Mouse (Mus musculus) limb, embryonic 11.5 days (tissue): ENCODE results near the gene Ang2. TPM values are rescaled to one million over a fixed set of nuclear protein-coding genes. Genes with fewer than 3 reads are reported as not detected.
"Not testable (repeated sequence)": the region's sequence is repeated elsewhere in the genome, so short reads cannot be mapped to it uniquely, and the experiment has no call there.

Experiments
- ATAC-seq: fragments of 200-750 bp; cut with Nextera tagmentation; 2 replicates; pipeline ENCODE4 v1.8.0; 2017; ENCODE audit warnings: low read depth; ENCODE audit not compliant: insufficient number of reproducible peaks, low FRiP score, low TSS enrichment
- DNase-seq: peaks from one replicate; pipeline ENCODE4 v3.0.0-alpha.2; 2015; ENCODE audit warnings: low spot score
- H3K27ac ChIP-seq: fragments of 300-500 bp; sonication (generic); replicated peaks from 2 replicates; pipeline ENCODE4 v1.5.1; 2014; ENCODE audit warnings: low read depth, mild to moderate bottlenecking, low read length
- H3K27me3 ChIP-seq: fragments of 300-500 bp; sonication (generic); 2 replicates; pipeline ENCODE4 v1.6.1; 2014; ENCODE audit warnings: mild to moderate bottlenecking, low read length, mixed read lengths; ENCODE audit not compliant: control insufficient read depth, insufficient read depth
- H3K36me3 ChIP-seq: fragments of 300-500 bp; sonication (generic); 2 replicates; pipeline ENCODE4 v1.6.1; 2014; ENCODE audit warnings: mild to moderate bottlenecking, low read length, moderate library complexity, mixed read lengths; ENCODE audit not compliant: control insufficient read depth, insufficient read depth
- H3K4me1 ChIP-seq: fragments of 300-500 bp; sonication (generic); 2 replicates; pipeline ENCODE4 v1.6.1; 2014; ENCODE audit warnings: low read length, mixed read lengths; ENCODE audit not compliant: control insufficient read depth, insufficient read depth
- H3K4me2 ChIP-seq: fragments of 300-500 bp; sonication (generic); 2 replicates; pipeline ENCODE4 v1.6.1; 2014; ENCODE audit warnings: low read depth, mild to moderate bottlenecking, moderate library complexity; ENCODE audit not compliant: severe bottlenecking
- H3K4me3 ChIP-seq: fragments of 300-500 bp; sonication (generic); 2 replicates; pipeline ENCODE4 v1.5.1; 2014; ENCODE audit warnings: low read depth, low read length
- H3K9ac ChIP-seq: fragments of 300-500 bp; sonication (generic); 2 replicates; pipeline ENCODE4 v1.6.1; 2014; ENCODE audit warnings: mild to moderate bottlenecking, low read length
- H3K9me3 ChIP-seq: fragments of 300-500 bp; sonication (generic); 2 replicates; pipeline ENCODE4 v1.6.1; 2016; ENCODE audit warnings: low read length; ENCODE audit not compliant: control insufficient read depth
- WGBS: fragments of 180-500 bp; shearing (Covaris S2); extraction: QIAGEN DNeasy Blood & Tissue Kit; methylation state at CpG from one replicate; pipeline ENCODE4 v1.1.7; 2014; 5-methylcytosine and 5-hydroxymethylcytosine counted together
- polyA plus RNA-seq: library from polyadenylated mRNA; unstranded; fragments of >200 nt; fragmentation: Nextera tagmentation; extraction: Ambion mirVana; gene quantifications from 2 replicates; pipeline ENCODE4 v1.2.1, GENCODE M21; 2014

Ang2 gene
- polyA plus RNA-seq, 1 experiment from 2014 or later = not detected

- Histone ChIP-seq H3K27ac (no peak overlapping the region), H3K9me3 (no peaks in the 10 kb centered on the region), H3K27me3 (no peaks in the 10 kb centered on the region), H3K9ac (no peak overlapping the region), H3K4me1 (no peaks in the 10 kb centered on the region), H3K4me2 (no peak overlapping the region), H3K36me3 (no peaks in the 10 kb centered on the region), H3K4me3 (no peak overlapping the region)
- ATAC-seq (no peak), DNase-seq (no peak)
- 91% methylated on average over 2 of the region's 2 CpGs for WGBS
These were observed 1.1 kb upstream of the Ang2 start for GRCm38 (mm10) chr14:51200054-51200453.

- no peak for DNase-seq
- Histone ChIP-seq H3K9ac (no peak overlapping the region), H3K4me1 (no peaks in the 10 kb centered on the region), H3K4me3 (no peak overlapping the region), H3K36me3 (no peaks in the 10 kb centered on the region), H3K27me3 (no peaks in the 10 kb centered on the region), H3K27ac (no peak overlapping the region), H3K9me3 (no peaks in the 10 kb centered on the region), H3K4me2 (no peak overlapping the region)
- no peak for ATAC-seq
- WGBS = 92% methylated on average over 4 of the region's 4 CpGs
These were observed 3.3 kb downstream of the Ang2 start for GRCm38 (mm10) chr14:51195681-51196080.

- H3K36me3 ChIP-seq, H3K9me3 ChIP-seq, DNase-seq, H3K4me2 ChIP-seq, H3K27ac ChIP-seq, H3K9ac ChIP-seq, H3K4me1 ChIP-seq, ATAC-seq, H3K4me3 ChIP-seq, H3K27me3 ChIP-seq: not testable (repeated sequence)
- 78% methylated on average over 2 of the region's 2 CpGs for WGBS
These were observed 17.9 kb downstream of the Ang2 start for GRCm38 (mm10) chr14:51181051-51181450.

- Histone ChIP-seq H3K27ac (no peak overlapping the region), H3K4me1 (no peaks in the 10 kb centered on the region), H3K9ac (no peak overlapping the region), H3K4me3 (no peak overlapping the region), H3K36me3 (no peaks in the 10 kb centered on the region), H3K9me3 (no peaks in the 10 kb centered on the region), H3K27me3 (no peaks in the 10 kb centered on the region), H3K4me2 (no peak overlapping the region)
- ATAC-seq = no peak
- DNase-seq = no peak
- 65% methylated on average over 4 of the region's 4 CpGs for WGBS
These were observed 25.1 kb downstream of the Ang2 start for GRCm38 (mm10) chr14:51173843-51174242.

GRCm38 (mm10) chr14:51172947-51173346, 26.0 kb downstream of the Ang2 start:
- H3K4me1 ChIP-seq, H3K4me2 ChIP-seq, H3K9ac ChIP-seq, H3K9me3 ChIP-seq, H3K4me3 ChIP-seq, H3K27me3 ChIP-seq, DNase-seq, ATAC-seq, H3K27ac ChIP-seq, H3K36me3 ChIP-seq: not testable (repeated sequence)
- 69% methylated on average over 4 of the region's 4 CpGs for WGBS

GRCm38 (mm10) chr14:51172095-51172865, 26.7 kb downstream of the Ang2 start:
- not testable (repeated sequence) for H3K27ac ChIP-seq, H3K4me2 ChIP-seq, H3K27me3 ChIP-seq, H3K9ac ChIP-seq, H3K9me3 ChIP-seq, H3K4me1 ChIP-seq, H3K36me3 ChIP-seq, ATAC-seq, H3K4me3 ChIP-seq
- peak; percentile 78 for DNase-seq
- WGBS = 38% methylated on average over 9 of the region's 9 CpGs

- Histone ChIP-seq H3K9me3 (no peaks in the 10 kb centered on the region), H3K36me3 (no peaks in the 10 kb centered on the region), H3K4me1 (no peaks in the 10 kb centered on the region), H3K4me2 (no peak overlapping the region), H3K27ac (no peak overlapping the region), H3K27me3 (no peaks in the 10 kb centered on the region), H3K9ac (no peak overlapping the region), H3K4me3 (no peak overlapping the region)
- no peak for DNase-seq
- ATAC-seq = no peak
These were observed 32.9 kb downstream of the Ang2 start for GRCm38 (mm10) chr14:51166068-51166467.

GRCm38 (mm10) chr14:51165435-51165834, 33.5 kb downstream of the Ang2 start:
- ATAC-seq (no peak), DNase-seq (no peak)
- H3K27ac ChIP-seq = no peak overlapping the region
- no peaks in the 10 kb centered on the region for H3K4me1 ChIP-seq
- no peaks in the 10 kb centered on the region for H3K9me3 ChIP-seq
- no peak overlapping the region for H3K9ac ChIP-seq
- 95% methylated on average over 1 of the region's 1 CpGs for WGBS
- no peaks in the 10 kb centered on the region for H3K27me3 ChIP-seq
- H3K36me3 ChIP-seq = no peaks in the 10 kb centered on the region
- H3K4me3 ChIP-seq = no peak overlapping the region
- no peak overlapping the region for H3K4me2 ChIP-seq

- not testable (repeated sequence) for ATAC-seq, H3K9ac ChIP-seq, H3K4me1 ChIP-seq, H3K27me3 ChIP-seq, H3K9me3 ChIP-seq, H3K4me2 ChIP-seq, H3K36me3 ChIP-seq, H3K27ac ChIP-seq, DNase-seq, H3K4me3 ChIP-seq
- 76% methylated on average over 6 of the region's 6 CpGs for WGBS
These were observed 35.6 kb downstream of the Ang2 start for GRCm38 (mm10) chr14:51163323-51163722.
